Mouse (Mus musculus) liver, adult 2 months (tissue): ENCODE data around the gene Nol4l. TPM values are rescaled to one million over a fixed set of nuclear protein-coding genes. Genes with fewer than 3 reads are reported as not detected.

ENCODE experiments used
- DNase-seq: peaks from one replicate; pipeline ENCODE4 v3.0.0-alpha.2; 2011; ENCODE audit warnings: low read depth, low spot score; ENCODE audit errors: extremely low read depth
- H3K27ac ChIP-seq: fragments of 200-500 bp; replicated peaks from 2 replicates; pipeline ENCODE4 v1.5.1; 2012; ENCODE audit warnings: low read depth, mild to moderate bottlenecking, control low read depth, inconsistent platforms, low read length; ENCODE audit not compliant: insufficient read depth
- H3K27me3 ChIP-seq: fragments of 200-500 bp; 2 replicates; pipeline ENCODE4 v1.6.1; 2012; ENCODE audit warnings: mild to moderate bottlenecking, moderate library complexity, low read length, inconsistent platforms; ENCODE audit not compliant: control insufficient read depth, insufficient read depth
- H3K36me3 ChIP-seq: fragments of 200-500 bp; 2 replicates; pipeline ENCODE4 v1.6.1; 2012; ENCODE audit warnings: low read length, inconsistent platforms; ENCODE audit not compliant: control insufficient read depth, insufficient read depth
- H3K4me1 ChIP-seq: fragments of 200-500 bp; 2 replicates; pipeline ENCODE4 v1.6.1; 2011; ENCODE audit warnings: low read length; ENCODE audit not compliant: control insufficient read depth, insufficient read depth
- H3K4me3 ChIP-seq: fragments of 200-500 bp; 2 replicates; pipeline ENCODE4 v1.5.1; 2011; ENCODE audit warnings: low read depth, mild to moderate bottlenecking, control low read depth, low read length, moderate library complexity; ENCODE audit not compliant: insufficient read depth
- H3K79me2 ChIP-seq: fragments of 200-500 bp; 2 replicates; pipeline ENCODE4 v1.6.1; 2012; ENCODE audit warnings: inconsistent platforms, mild to moderate bottlenecking, low read length, moderate library complexity; ENCODE audit not compliant: control insufficient read depth, insufficient read depth
- H3K9ac ChIP-seq: fragments of 200-500 bp; 2 replicates; pipeline ENCODE4 v1.6.1; 2012; ENCODE audit warnings: low read depth, mild to moderate bottlenecking, control low read depth, inconsistent platforms, low read length
- CTCF ChIP-seq: fragments of 200-500 bp; IDR thresholded peaks from 2 replicates; pipeline ENCODE4 v1.5.1; 2011; ENCODE audit warnings: low read depth, low read length, control low read depth
- POLR2A ChIP-seq: fragments of 200-500 bp; IDR thresholded peaks from 2 replicates; pipeline ENCODE4 v1.6.1; 2011; ENCODE audit warnings: low read length, control low read depth; ENCODE audit not compliant: insufficient read depth; ENCODE audit errors: extremely low read depth
- WGBS: fragments of 180-500 bp; shearing (Covaris S2); methylation state at CpG from one replicate; pipeline ENCODE4 v1.1.7; 2018; 5-methylcytosine and 5-hydroxymethylcytosine counted together
- polyA plus RNA-seq: library from polyadenylated mRNA; depleted of rRNA; stranded (reverse); fragments of >200 nt; gene quantifications from 2 replicates; pipeline ENCODE4 v1.2.3, GENCODE M21; 2012
- total RNA-seq: library from RNA; depleted of rRNA; stranded (reverse); fragments of >200 nt; gene quantifications from 2 replicates; pipeline ENCODE4 v1.2.3, GENCODE M21; 2014

The Nol4l gene
- total and polyA plus RNA-seq, 2 experiments, result 0.18 to 0.80 TPM

GRCm38 (mm10) chr2:153440755-153441154 is 89.0 kb downstream of the Nol4l start:
- Histone ChIP-seq H3K4me3 (no peak overlapping the region), H3K36me3 (no peaks in the 10 kb centered on the region), H3K4me1 (peaks cover 21% of the 10 kb centered on the region), H3K9ac (no peak overlapping the region), H3K27me3 (no peaks in the 10 kb centered on the region), H3K79me2 (0 out of 2 replicates have a peak, but pooled peaks cover 3% of the 10 kb centered on the region), H3K27ac (no peak overlapping the region)
- DNase-seq, result no peak
- 39% methylated on average over 2 of the region's 2 CpGs for WGBS
- no peak for TF ChIP-seq CTCF
- TF ChIP-seq POLR2A, result no peak

DNA sequence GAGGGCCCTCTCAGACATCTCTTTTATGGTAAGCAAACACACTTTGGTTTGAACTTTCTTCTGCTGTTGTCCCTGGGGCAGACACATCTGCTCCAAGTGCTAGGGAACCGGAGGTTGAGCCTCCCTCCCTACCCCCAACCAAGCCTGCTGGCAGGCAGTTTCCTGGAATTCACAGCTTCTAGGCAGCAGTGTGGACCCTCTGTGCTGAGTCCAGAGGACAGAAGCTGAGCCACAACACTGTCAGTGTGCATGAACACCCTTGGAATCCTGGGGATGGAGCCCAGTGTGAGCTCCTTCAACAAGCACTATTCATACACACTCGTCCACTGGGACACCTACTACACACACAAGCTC is 92.5 kb downstream of the Nol4l start:
- Histone ChIP-seq H3K27ac (0 out of 2 replicates have a peak overlapping the region, but pooled peaks have one; percentile 1), H3K4me3 (no peak overlapping the region), H3K79me2 (no peaks in the 10 kb centered on the region), H3K36me3 (no peaks in the 10 kb centered on the region), H3K9ac (no peak overlapping the region), H3K27me3 (no peaks in the 10 kb centered on the region), H3K4me1 (peaks cover 22% of the 10 kb centered on the region)
- TF ChIP-seq CTCF, result no peak
- no peak for TF ChIP-seq POLR2A
- no peak for DNase-seq
- WGBS, result 64% methylated on average over 2 of the region's 2 CpGs

GRCm38 (mm10) chr2:153436641-153437305 is 93.0 kb downstream of the Nol4l start:
- peak; percentile 14 for DNase-seq
- TF ChIP-seq POLR2A (no peak), CTCF (no peak)
- Histone ChIP-seq H3K36me3 (no peaks in the 10 kb centered on the region), H3K4me1 (peaks cover 22% of the 10 kb centered on the region), H3K79me2 (no peaks in the 10 kb centered on the region), H3K4me3 (no peak overlapping the region), H3K27me3 (no peaks in the 10 kb centered on the region), H3K27ac (0 out of 2 replicates have a peak overlapping the region, but pooled peaks have one; percentile 1), H3K9ac (no peak overlapping the region)
- WGBS, result 52% methylated on average over 6 of the region's 6 CpGs

- 48% methylated on average over 9 of the region's 9 CpGs for WGBS
- no peak overlapping the region for H3K4me3 ChIP-seq
- H3K36me3 ChIP-seq, result no peaks in the 10 kb centered on the region
- H3K9ac ChIP-seq, result no peak overlapping the region
- DNase-seq, result peak; percentile 81
- no peaks in the 10 kb centered on the region for H3K79me2 ChIP-seq
- no peak for TF ChIP-seq POLR2A
- no peak for TF ChIP-seq CTCF
- peaks cover 22% of the 10 kb centered on the region for H3K4me1 ChIP-seq
- no peak overlapping the region; the same call in 1 of the 2 replicates for H3K27ac ChIP-seq
- H3K27me3 ChIP-seq, result no peaks in the 10 kb centered on the region
These were observed 94.6 kb downstream of the Nol4l start for GRCm38 (mm10) chr2:153434880-153435831.

DNA sequence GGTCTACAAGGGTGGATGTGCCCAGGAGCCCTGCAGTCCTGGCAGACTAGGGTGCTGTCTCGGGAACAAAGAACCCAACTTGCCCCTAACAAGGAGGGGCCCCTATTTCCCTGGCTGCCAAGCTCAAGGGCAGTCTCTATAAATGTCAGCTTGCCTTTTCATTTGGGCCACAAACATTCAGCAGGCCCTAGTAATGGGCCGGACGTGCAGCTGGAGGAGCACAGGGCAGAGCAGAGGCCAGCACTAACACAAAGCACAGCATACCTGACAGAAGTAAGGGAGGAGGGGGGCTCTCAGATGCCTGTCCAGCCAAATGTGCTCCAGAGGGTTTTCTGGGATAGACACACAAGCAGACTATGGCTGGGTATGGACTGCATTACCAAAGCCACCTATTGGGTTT is 95.9 kb downstream of the Nol4l start:
- Histone ChIP-seq H3K36me3 (no peaks in the 10 kb centered on the region), H3K4me1 (peaks cover 22% of the 10 kb centered on the region), H3K4me3 (no peak overlapping the region), H3K27me3 (no peaks in the 10 kb centered on the region), H3K9ac (no peak overlapping the region), H3K27ac (no peak overlapping the region), H3K79me2 (no peaks in the 10 kb centered on the region)
- WGBS, result 93% methylated on average over 3 of the region's 3 CpGs
- no peak for TF ChIP-seq POLR2A
- TF ChIP-seq CTCF, result no peak
- no peak for DNase-seq
